Mouse (Mus musculus) spleen, postnatal 14 days (tissue): Measurements from ENCODE around the gene Tmem221.

ENCODE experiments used
- DNase-seq, 2 experiments: peaks; one replicate each; pipeline ENCODE4 v3.0.0; 2021 to 2022; ENCODE audit warnings: low spot score in 2 of 2

Tmem221 gene

DNA sequence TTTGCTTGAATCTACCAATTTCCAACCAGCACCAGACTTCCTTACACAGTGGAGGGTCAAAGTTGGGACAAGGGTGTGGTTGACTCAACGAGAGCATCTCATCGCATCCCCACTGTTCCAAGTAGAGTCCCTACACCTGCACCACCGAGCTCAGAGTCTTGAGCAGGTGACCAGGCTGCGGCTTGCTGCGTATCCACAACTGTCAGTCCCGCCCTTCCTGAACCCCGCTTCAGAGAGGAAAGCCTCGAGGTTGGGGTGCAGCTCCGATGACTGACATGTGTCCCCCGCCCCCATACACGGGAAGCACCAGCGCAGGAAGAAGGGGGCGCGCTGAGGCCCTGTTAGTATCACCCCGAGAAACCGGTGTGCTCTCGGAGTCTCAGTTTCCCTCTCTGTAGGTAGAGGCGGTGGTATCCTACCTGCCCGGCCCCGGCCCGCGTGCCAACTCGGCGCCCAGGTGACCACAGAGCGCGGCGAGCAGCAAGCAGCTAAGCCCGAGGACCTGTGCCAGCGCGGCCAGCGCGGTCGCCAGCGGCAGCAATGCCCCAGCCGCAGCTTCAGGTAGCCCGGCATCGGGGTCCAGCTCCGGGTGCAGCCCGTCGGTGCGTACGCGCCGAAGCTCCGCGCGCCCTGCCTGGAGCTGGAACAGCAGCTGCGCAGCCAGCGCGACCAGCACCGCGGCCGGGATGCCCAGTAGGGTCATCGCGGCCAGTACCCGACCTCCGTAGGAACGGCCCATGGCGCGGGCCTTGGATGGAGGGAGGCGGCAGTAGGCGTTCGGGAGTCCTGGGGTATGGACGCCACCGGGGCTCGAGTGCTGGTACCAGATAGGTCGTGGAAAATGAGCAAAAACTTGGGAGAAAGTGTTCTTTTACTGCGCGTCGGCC, at the start of gene Tmem221:
Tmem221 (minus strand) TSS at position 801 of the 887 bp plus-strand sequence.
- no peak for DNase-seq

DNA sequence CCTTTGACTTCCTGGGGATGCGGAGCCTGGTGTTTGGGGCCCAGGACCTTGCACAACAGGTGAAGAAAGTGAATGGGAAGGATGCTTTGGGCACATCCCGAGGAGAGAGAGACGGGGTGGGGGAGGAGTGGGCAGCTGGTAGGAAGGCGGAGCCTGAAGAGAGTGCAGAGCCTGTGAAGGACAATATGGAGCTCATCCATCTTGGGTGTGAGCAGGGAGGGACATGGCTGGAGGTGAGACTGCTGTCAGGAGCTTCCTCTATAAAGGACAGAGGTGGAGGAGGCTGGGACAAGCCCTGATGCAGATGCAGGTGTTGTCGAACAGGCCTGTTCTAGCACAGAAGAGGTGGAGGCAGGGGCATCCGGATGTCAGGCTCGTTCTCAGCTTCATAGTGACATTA, 45.4 kb upstream of the Tmem221 start:
- DNase-seq = no peak

DNA sequence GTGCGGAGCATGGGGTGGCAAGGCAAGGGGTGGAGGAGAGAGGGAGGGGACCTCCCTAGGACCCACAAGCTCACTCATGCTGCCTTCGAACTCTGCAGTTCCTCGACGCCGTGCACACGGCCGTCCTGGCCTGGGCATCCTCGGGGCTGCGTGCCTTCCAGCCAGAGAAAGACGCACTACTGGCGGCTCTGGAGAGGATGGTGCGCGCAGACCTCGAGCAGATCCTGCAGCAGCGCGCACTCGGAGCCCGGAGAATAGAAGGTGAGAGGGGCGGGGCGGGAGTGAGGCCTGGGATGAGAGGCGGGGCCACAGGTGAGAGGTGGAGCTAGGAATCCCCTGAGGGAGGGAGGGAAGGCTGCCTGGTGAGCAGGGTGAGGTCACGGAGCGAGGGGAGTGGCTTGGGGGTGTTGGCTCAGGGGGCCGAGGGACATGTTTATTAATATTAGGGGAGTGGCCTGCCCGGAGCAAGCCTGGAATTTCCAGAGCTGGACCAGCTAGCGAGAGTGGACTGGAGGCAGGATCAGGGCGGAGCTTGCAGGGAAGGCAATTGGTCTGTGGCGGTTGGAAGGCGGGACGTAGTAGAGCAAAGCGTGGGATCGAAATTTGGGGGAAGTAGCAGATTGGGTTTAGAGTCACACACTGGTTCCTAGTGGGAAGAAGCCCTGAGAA, 44.1 kb upstream of the Tmem221 start:
- DNase-seq = no peak

GRCm38 (mm10) chr8:71601939-71602665, 43.4 kb upstream of the Tmem221 start:
- DNase-seq = no peak

DNA sequence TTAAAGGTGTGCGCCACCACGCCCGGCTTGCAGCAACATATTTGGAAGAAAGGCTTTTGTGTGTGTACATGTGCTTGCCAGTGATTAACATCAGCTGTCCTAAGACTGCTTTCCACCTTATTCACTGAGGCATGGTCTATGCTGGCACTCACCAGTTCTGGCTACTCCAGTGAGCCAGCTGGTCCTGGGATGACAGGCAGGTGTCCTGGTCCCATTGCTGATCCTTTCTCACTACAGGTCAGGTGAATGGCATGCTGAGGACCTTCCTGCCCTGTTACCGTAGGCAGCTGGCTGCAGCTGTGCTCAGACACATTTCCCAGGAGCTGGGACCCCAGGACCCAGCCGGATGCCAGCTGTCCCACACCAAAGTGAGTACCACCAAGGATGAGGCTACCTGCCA, 40.2 kb upstream of the Tmem221 start:
- DNase-seq = no peak

DNA sequence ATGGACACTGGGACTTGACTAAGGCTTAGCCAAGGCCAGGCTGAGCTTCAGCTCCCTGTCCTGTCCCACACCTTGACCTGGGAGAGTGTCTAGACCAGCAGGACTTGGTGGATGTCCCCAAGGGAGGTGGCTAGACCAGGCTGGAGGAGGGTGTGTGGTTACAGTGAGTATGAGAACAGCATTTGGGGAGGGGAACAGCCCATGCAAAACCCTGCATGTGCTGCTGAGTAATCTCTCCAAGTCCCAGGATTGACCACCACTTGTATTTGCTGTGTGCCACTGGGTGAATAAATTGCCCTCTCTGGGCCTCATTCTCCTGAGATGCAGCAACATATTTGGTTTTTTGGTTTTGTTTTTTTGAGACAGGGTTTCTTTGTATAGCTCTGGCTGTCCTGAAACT, 39.7 kb upstream of the Tmem221 start:
- no peak for DNase-seq

DNA sequence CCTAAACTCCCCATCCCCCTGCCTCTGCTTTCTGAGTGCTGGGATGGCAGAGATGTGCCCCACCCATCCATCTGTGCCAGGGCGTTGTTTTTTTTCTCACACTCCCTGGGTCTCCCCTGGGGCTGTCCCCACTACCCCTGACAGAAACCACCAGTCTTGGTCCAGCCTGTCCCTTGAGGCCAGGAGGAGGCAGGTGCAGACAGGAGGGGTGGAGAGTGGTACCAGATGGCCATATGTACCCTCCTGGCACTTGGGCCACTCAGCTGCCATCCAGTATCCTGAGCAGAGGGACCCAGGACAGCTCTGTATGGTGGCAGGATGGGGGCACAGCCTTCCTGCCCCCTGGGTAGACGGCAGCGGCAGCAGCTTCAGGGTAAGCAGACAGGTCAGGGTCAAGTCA, 38.8 kb upstream of the Tmem221 start, which contains the start of gene Fam129c:
Fam129c (plus strand) TSS at position 198 of the 400 bp plus-strand sequence.
- DNase-seq = peak in 1 of 2 experiments; percentile 40

- peak in 1 of 2 experiments; percentile 47 for DNase-seq
These were observed 38.1 kb upstream of the Tmem221 start for GRCm38 (mm10) chr8:71596798-71597197.

DNA sequence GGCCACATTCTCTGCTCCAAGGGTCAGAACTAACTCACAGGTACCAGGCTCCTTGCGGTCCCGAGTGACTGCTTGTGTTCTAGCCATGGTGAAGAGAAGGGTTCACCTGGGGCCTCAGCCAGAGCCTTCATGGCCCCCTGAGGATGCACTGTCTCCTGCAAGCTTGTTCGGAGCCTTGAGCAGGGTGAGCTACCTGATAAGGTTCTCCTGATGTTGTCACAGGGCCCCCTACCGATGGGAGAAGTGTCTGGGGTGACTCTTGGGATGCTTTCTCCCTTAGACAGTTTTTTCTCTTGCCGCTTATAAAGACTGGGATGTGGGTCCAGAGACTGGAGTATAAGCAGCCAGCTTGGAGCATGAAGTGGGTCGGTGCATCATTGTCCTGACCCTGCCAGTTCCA, 37.7 kb upstream of the Tmem221 start:
- no peak for DNase-seq

- peak; percentile 80 to 92 for DNase-seq
These were observed 37.2 kb upstream of the Tmem221 start for GRCm38 (mm10) chr8:71595862-71596261.

DNA sequence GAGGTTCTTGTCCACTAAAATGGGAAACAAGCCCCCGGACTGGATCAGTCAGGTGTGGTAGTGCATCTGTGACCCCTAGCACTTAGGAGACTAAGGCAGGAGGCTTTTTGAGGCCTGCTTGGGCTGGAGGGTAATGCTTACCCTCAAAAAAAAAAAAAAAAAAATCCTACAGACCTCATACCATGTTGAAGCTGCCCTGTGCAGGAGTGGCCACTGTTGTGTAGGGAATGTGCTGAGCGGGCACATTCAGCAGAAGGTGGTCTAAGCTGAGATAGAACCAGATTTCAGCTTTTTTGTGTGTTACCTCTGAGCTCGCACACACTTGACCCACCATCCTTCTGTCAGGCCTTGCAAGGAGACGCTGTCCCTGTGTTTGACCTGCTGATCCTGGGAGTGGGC, 35.7 kb upstream of the Tmem221 start:
- no peak for DNase-seq

DNA sequence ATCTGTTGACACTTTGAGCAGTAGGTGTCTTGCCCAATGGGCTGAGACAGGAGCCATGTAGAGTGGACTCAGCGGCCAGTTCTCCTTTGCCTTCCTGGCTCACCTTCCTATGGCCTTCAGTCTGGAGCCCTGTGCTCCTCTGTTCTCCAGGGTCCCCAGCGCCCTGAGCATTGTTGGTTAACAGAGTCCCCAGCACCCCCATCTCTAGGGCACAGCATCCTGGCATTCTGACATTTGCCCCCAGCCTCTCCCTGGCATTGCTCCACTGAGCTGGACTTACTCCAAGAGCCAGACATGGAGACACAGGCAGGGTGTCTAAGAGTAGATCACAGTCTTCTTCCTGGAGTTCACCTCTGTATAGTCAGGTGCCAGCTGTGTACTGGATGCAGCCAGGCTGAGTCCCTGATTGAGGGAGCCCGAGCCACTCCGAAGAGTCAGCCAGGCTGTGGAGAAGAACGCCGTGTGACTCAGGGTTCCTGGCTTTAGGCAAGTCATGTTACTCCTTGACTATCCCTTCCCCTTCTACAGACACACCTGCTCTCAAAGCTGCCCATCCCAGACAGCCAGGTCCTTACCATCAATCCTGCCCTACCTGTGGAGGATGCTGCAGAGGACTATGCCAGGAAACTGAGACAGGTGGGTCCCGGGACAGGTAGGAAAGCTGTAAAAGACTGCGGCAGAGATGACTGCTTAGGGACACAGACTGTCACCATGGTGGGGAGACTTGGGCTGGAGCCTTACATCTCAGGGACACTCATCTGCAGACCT, 35.1 kb upstream of the Tmem221 start:
- no peak for DNase-seq

DNA sequence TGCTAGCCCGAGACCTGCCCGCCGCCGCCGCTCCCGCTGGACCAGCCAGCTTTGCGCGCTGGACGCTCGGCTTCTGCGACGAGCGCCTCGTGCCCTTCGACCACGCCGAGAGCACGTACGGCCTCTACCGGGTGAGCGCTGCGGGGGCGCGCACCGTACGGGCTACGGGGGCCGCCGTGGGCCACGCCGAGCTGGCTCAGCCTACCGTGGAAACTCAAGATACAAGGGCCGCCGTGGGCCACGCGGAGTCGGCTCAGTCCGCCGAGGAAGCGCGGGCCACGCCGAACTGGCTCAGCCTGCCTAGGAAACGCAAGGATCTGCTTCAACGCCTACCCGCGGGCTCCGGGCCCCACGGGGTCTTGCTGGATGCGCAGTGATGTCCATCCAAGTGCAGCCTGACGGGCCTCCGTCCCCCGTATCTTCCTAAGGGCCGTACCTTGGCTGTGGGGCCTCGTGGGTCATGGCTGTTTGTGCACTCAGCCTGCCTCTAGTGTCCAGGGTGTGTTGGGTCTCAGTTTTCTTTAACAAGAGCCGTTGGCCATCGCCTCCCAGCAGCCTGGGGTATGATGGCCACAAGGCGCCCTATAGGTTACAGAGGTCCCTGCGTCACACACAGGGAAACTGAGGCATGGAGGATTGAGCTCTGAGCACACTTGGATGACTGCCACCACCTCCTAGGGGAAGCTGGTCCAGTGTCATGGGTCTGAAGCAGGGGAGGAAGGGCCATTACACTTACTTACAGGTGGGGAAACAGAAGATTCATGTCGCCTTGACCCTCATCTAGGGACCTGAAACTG, 33.9 kb upstream of the Tmem221 start:
- peak; percentile 47 to 65 for DNase-seq

DNA sequence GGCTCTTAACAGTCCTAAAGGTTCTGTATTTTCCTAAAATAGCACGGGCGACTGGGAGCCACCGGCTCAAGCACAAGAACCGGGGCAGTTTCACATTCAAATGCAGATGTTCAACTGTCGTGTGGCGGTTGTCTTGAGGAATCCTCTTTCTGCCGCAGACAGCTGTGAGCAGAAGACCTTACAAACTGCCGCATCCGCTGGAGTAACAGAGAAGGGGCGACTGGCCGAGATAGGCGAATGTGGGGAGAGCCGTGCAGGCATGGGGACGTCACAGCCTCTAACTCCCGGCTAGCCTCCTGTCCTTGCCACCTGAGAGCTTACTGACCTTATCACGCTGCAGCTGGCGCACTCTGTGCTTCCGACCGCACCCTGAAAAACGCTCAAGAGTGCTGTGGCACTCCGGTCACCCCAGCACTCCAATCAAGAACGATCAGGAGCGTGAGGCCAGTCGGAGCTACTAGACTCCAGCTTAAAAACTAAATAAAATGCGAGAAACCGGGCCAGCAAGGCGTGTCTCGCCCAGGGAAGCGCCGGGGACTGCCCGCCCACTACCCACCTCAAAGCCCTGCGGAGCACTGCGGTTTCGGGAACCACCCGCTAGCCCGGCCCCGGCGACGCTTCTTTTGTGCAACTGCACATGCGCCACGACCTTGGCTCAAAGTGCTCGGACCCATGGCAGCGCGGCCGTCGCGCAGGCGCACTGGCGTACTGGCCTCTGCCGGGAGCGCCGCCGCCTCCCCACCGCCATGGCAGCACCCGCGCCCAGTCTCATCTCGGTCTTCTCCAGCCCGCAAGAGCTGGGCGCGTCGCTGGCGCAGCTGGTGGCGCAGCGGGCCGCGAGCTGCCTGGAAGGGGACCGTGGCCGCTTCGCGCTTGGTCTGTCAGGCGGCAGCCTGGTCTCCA, 33.1 kb upstream of the Tmem221 start, which contains the start of gene Pgls:
Pgls (plus strand) TSS at position 706 of the 903 bp plus-strand sequence.
- peak; percentile 85 to 87 for DNase-seq

- no peak for DNase-seq
These were observed 32.3 kb upstream of the Tmem221 start for GRCm38 (mm10) chr8:71591017-71591416.

GRCm38 (mm10) chr8:71588762-71589161, 30.1 kb upstream of the Tmem221 start:
- no peak for DNase-seq

DNA sequence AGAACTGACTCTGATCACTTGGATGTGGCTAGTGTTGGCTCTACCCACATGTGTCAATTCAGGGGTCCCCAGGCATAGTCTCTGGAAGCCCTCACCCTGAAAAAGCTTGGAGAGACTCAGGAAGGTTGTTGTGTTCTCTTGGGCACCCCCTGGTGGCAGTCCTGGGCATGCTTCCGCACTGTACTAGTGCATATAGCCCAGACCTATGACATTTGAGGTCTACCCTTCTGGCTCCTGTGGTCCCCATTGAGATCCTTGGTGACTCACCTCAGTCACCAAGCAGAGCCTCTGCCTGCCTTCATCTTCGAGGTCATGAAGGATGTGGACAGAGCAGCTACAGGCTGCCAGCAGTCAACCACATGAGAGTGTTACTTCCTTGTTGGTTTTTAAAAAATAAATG, 28.2 kb upstream of the Tmem221 start:
- no peak for DNase-seq

DNA sequence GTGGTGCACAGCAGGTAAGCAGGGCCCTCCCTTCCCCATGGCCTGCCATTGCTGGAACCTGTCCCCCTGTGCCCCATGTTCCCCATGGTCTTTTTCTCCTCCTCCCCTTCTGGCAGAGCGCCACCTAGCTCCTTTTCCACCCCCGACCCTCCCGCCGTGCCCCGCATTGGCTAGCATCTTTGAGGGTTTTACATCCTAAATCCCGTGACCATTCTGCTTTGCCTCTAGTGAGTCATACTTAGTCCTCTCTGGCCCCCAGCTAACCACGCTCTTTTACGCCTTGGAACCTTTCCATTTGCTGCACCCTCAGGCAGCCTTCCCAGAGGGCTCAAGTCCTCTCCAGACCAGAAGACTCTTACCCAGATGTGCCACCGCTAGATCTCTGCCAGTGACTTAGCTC, 21.5 kb upstream of the Tmem221 start:
- DNase-seq = no peak

DNA sequence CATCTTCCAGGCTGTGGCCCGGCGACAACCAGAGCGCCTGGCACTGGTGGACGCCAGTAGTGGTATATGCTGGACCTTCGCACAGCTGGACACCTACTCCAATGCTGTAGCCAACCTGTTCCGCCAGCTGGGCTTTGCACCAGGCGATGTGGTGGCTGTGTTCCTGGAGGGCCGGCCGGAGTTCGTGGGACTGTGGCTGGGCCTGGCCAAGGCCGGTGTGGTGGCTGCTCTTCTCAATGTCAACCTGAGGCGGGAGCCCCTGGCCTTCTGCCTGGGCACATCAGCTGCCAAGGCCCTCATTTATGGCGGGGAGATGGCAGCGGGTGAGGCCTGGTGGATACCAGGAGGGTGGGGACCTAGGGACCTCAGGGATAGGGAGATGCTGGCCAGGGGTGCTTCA, 20.8 kb upstream of the Tmem221 start:
- DNase-seq = no peak

DNA sequence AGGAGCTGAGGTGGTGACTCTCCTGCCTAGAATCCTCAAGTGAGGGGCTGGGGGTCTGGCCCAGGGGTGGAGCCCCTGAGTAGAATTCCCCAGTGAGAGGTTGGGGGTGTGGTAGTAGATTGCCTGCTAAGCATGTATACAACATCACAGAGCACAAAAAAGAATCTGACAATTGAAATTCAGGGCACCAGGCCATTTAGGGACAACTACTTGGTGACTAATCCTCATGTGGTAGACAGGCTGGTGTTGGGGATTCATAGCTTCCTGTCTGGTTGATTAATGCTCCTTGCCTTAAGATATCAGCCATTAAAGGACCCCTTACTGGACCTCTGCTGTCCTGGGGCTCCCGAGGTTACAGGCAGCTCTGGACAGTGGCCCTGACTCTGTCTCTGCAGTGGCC, 20.3 kb upstream of the Tmem221 start:
- DNase-seq = no peak
